Mouse (Mus musculus): ENCODE data around the gene Ankrd40. TPM values are rescaled to one million over a fixed set of nuclear protein-coding genes. Genes with fewer than 3 reads are reported as not detected.

Ankrd40 gene
- polyA plus RNA-seq, 1 experiment from 2014 or later = 52.3 TPM

DNA sequence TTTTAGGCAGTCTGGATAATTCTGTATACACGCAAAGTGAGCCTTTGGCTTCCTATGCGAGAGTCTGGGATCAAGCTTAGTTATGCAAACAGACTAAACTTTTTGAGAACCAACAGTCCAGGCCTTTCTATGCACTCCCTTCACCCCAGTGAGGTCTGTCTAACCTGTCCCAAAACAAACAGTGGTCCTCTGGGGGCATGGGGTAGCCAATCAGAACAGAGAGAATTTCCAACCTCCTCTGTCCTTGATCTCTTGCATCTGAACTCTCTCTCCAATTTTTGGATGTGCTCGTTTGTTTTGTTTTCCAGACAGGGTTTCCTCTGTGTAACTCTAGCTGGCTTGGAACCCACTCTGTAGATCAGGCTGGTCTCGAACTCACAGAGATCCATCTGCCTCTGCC, 61.2 kb downstream of the Ankrd40 start:
- no peak overlapping the region for H3K9ac ChIP-seq
- no peak overlapping the region for H3K4me3 ChIP-seq
- peaks cover 21% of the 10 kb centered on the region for H3K4me1 ChIP-seq (replicated peaks)
- no peak overlapping the region for H3K4me2 ChIP-seq
- WGBS = 76% methylated on average over 4 of the region's 4 CpGs
- no peaks in the 10 kb centered on the region for H3K9me3 ChIP-seq (replicated peaks)
- H3K27ac ChIP-seq = no peak overlapping the region
- peaks cover 13% of the 10 kb centered on the region; the same call in 1 of the 2 replicates for H3K27me3 ChIP-seq
- no peaks in the 10 kb centered on the region for H3K36me3 ChIP-seq
- no peak for ATAC-seq (replicated peaks; ENCODE audit: insufficient number of reproducible peaks, insufficient read depth, low FRiP score, low read depth)

DNA sequence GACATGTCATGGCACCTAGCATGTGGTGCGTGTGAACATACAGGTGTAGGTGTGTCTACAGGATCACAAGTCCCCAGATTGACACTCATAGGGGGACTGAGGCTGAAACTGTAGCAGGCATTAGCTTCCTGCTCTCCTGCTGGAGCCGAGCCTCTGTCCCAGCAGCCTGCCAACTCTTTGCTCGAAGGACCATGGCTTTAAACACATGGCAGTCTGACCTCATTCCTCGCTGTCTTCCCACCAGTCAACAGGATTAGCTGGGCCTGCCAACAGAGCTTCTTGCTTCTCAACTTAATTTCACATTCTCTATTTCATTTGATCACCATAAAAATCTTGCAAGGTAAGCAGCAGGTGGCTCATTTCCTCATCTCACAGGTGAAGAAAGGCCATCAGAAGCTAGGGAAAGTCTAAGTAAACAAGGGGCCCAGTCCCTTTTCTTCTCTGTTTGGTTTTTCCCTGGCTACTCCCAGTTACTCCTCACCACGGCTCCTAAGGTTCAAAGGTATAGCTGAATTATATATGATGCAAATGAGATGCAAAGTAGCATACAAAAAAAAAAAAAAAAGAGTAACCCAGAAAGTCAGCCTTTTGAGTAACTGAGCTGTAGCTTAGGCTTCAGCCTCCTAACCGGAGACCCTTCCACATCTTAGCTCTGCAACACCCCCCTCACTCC, 62.1 kb downstream of the Ankrd40 start:
- no peak overlapping the region for H3K4me2 ChIP-seq
- no peak for ATAC-seq (replicated peaks; ENCODE audit: insufficient number of reproducible peaks, insufficient read depth, low FRiP score, low read depth)
- peaks cover 27% of the 10 kb centered on the region for H3K4me1 ChIP-seq (replicated peaks)
- no peak overlapping the region for H3K4me3 ChIP-seq
- WGBS = 60% methylated on average over 6 of the region's 6 CpGs
- no peaks in the 10 kb centered on the region for H3K36me3 ChIP-seq
- H3K27me3 ChIP-seq = peaks cover 13% of the 10 kb centered on the region; the same call in 1 of the 2 replicates
- H3K9me3 ChIP-seq (replicated peaks) = no peaks in the 10 kb centered on the region
- no peak overlapping the region for H3K9ac ChIP-seq
- H3K27ac ChIP-seq = no peak overlapping the region

DNA sequence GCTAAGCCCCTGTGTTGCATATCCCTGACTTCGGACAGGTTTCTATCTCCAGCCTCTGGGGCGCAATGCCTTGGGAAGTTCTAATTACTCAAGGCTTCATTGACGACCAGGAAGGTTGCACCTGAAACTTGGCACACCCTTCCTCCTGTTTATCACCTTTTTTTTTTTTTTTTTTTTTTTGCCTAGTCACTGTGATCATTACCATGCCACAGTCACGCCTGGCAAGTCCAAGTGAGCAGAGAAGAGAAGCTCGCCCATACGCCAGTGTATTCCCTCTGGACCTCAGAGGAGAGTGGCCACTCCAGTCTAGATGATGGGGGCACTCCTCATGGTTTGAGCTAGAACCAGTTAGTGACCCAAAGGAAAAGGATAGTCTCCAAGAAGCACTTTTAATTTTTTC, 63.0 kb downstream of the Ankrd40 start:
- Histone ChIP-seq H3K4me3 (no peak overlapping the region), H3K27ac (no peak overlapping the region), H3K4me2 (no peak overlapping the region), H3K27me3 (peaks cover 17% of the 10 kb centered on the region), H3K36me3 (no peaks in the 10 kb centered on the region), H3K9me3 (replicated peaks) (no peaks in the 10 kb centered on the region), H3K9ac (no peak overlapping the region), H3K4me1 (replicated peaks) (peaks cover 24% of the 10 kb centered on the region)
- WGBS = 82% methylated on average over 6 of the region's 6 CpGs
- ATAC-seq (replicated peaks; ENCODE audit: insufficient number of reproducible peaks, insufficient read depth, low FRiP score, low read depth) = no peak

Other genes with a start within 250 kb of the Ankrd40 start
- gene Tob1, start 116.5 kb upstream of the Ankrd40 start, polyA plus RNA-seq (2015; fragmentation: Nextera tagmentation; extraction: Ambion mirVana) = 37.7 and 45.5 TPM in 2 replicates
- 2.4 and 4.6 TPM in 2 replicates for gene Wfikkn2, start 82.0 kb upstream of the Ankrd40 start, polyA plus RNA-seq (2015; fragmentation: Nextera tagmentation; extraction: Ambion mirVana)
- gene Gm21885, start 46.1 kb upstream of the Ankrd40 start, polyA plus RNA-seq (2015; fragmentation: Nextera tagmentation; extraction: Ambion mirVana) = 0.30 TPM in 1 of 2 replicates, not detected in the other
- 63.3 and 70.9 TPM in 2 replicates for gene Luc7l3, start 6.0 kb upstream of the Ankrd40 start, polyA plus RNA-seq (2015; fragmentation: Nextera tagmentation; extraction: Ambion mirVana)
- gene Abcc3, start 65.0 kb downstream of the Ankrd40 start, polyA plus RNA-seq (2015; fragmentation: Nextera tagmentation; extraction: Ambion mirVana) = 1.1 and 1.7 TPM in 2 replicates
- 6.4 TPM in 2 replicates for gene Cacna1g, start 146.2 kb downstream of the Ankrd40 start, polyA plus RNA-seq (2015; fragmentation: Nextera tagmentation; extraction: Ambion mirVana)
- gene Spata20, start 158.2 kb downstream of the Ankrd40 start, polyA plus RNA-seq (2015; fragmentation: Nextera tagmentation; extraction: Ambion mirVana) = 0.13 and 0.28 TPM in 2 replicates
- gene Epn3, start 172.0 kb downstream of the Ankrd40 start, polyA plus RNA-seq (2015; fragmentation: Nextera tagmentation; extraction: Ambion mirVana) = 13.1 and 16.9 TPM in 2 replicates
- 5.8 and 6.1 TPM in 2 replicates for gene Mycbpap, start 193.7 kb downstream of the Ankrd40 start, polyA plus RNA-seq (2015; fragmentation: Nextera tagmentation; extraction: Ambion mirVana)
- 5.7 and 6.2 TPM in 2 replicates for gene Rsad1, start 221.3 kb downstream of the Ankrd40 start, polyA plus RNA-seq (2015; fragmentation: Nextera tagmentation; extraction: Ambion mirVana)
- gene Chad, start 237.0 kb downstream of the Ankrd40 start, polyA plus RNA-seq (2015; fragmentation: Nextera tagmentation; extraction: Ambion mirVana) = 0.57 and 1.5 TPM in 2 replicates